Mouse (Mus musculus) thymus, adult 2 months (tissue): ENCODE measurements at regions not wholly inside any gene's neighbourhood (a gene's known extent, or its start where the extent isn't known, plus 50 kb on each side); places are given as distances from the start of the nearest gene placed in this dataset.

ENCODE experiments used
- DNase-seq: peaks from one replicate; pipeline ENCODE4 v3.0.0; 2021
- H3K27ac ChIP-seq: fragments of 200-500 bp; 2 replicates; pipeline ENCODE4 v1.5.1; 2012; ENCODE audit warnings: low read length, control low read depth; ENCODE audit not compliant: control insufficient read depth, insufficient read depth
- H3K27me3 ChIP-seq: fragments of 200-500 bp; 2 replicates; pipeline ENCODE4 v1.6.1; 2012; ENCODE audit warnings: mild to moderate bottlenecking, low read length, moderate library complexity, mixed read lengths; ENCODE audit not compliant: control insufficient read depth, insufficient read depth
- H3K36me3 ChIP-seq: fragments of 200-500 bp; 2 replicates; pipeline ENCODE4 v1.6.1; 2012; ENCODE audit warnings: mild to moderate bottlenecking, low read length, moderate library complexity; ENCODE audit not compliant: control insufficient read depth, insufficient read depth
- H3K4me1 ChIP-seq: fragments of 200-500 bp; replicated peaks from 2 replicates; pipeline ENCODE4 v1.6.1; 2012; ENCODE audit warnings: low read length; ENCODE audit not compliant: control insufficient read depth, insufficient read depth
- H3K4me3 ChIP-seq: fragments of 200-500 bp; 2 replicates; pipeline ENCODE4 v1.5.1; 2012; ENCODE audit warnings: mild to moderate bottlenecking, low read length, control low read depth, moderate library complexity; ENCODE audit not compliant: control insufficient read depth, insufficient read depth
- CTCF ChIP-seq: fragments of 200-500 bp; IDR thresholded peaks from 2 replicates; pipeline ENCODE4 v1.5.1; 2012; ENCODE audit warnings: mild to moderate bottlenecking, control low read depth, low read length, moderate library complexity, borderline replicate concordance; ENCODE audit not compliant: control insufficient read depth, poor library complexity, insufficient read depth; ENCODE audit errors: extremely low read depth
- POLR2A ChIP-seq: fragments of 200-500 bp; IDR thresholded peaks from 2 replicates; pipeline ENCODE4 v1.6.1; 2012; ENCODE audit warnings: mild to moderate bottlenecking, low read length, control low read depth, moderate library complexity; ENCODE audit not compliant: control insufficient read depth, poor library complexity, insufficient read depth; ENCODE audit errors: extremely low read depth
- WGBS: fragments of 180-500 bp; shearing (Covaris S2); methylation state at CpG from one replicate; pipeline ENCODE4 v1.1.7; 2018; 5-methylcytosine and 5-hydroxymethylcytosine counted together

DNA sequence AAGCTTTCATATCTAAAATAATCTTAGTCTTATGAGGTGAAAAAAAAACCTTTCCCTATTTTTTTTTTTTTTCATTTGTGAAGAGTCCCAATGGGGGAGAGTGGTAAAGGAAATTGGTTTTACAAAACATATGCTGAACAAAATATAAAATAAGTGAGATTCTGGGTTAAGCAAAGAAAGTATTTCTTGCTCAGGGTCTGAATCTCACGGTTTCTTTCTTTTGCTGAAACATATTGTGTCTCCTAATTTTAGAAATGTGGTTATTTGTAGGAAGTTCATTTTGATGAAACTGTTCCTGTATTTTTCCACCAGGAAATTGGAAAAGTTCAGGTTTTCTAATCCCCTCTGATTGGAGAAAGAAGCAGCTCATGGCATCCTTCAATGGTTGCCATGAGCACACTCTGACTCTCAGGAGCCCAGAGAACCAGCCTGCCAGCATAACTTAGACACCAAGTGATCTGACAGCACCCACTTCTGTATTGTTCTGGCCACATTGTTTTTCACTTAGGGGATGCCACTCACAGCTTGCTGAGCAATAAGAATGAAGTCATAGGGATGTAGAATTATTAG, 365.9 kb upstream of the Camk1g start:
- no peak overlapping the region for H3K4me3 ChIP-seq
- no peaks in the 10 kb centered on the region for H3K27me3 ChIP-seq
- no peaks in the 10 kb centered on the region for H3K4me1 ChIP-seq
- DNase-seq = no peak
- TF ChIP-seq CTCF (no peak), POLR2A (no peak)
- 64% methylated on average over 1 of the region's 1 CpGs for WGBS
- no peak overlapping the region for H3K27ac ChIP-seq
- no peaks in the 10 kb centered on the region for H3K36me3 ChIP-seq

GRCm38 (mm10) chr1:193734014-193734763, 364.1 kb upstream of the Camk1g start:
- DNase-seq = no peak
- no peaks in the 10 kb centered on the region for H3K36me3 ChIP-seq
- no peak for TF ChIP-seq CTCF
- no peak for TF ChIP-seq POLR2A
- no peaks in the 10 kb centered on the region for H3K4me1 ChIP-seq
- H3K4me3 ChIP-seq = no peak overlapping the region
- H3K27ac ChIP-seq = no peak overlapping the region
- no peaks in the 10 kb centered on the region for H3K27me3 ChIP-seq
- 69% methylated on average over 4 of the region's 4 CpGs for WGBS

- DNase-seq = no peak
- H3K4me3 ChIP-seq = no peak overlapping the region
- no peak for TF ChIP-seq CTCF
- TF ChIP-seq POLR2A = no peak
- no peak overlapping the region for H3K27ac ChIP-seq
- no peaks in the 10 kb centered on the region for H3K4me1 ChIP-seq
- H3K36me3 ChIP-seq = no peaks in the 10 kb centered on the region
- H3K27me3 ChIP-seq = no peaks in the 10 kb centered on the region
- 32% methylated on average over 5 of the region's 5 CpGs for WGBS
These were observed 363.3 kb upstream of the Camk1g start for GRCm38 (mm10) chr1:193733402-193733801.

DNA sequence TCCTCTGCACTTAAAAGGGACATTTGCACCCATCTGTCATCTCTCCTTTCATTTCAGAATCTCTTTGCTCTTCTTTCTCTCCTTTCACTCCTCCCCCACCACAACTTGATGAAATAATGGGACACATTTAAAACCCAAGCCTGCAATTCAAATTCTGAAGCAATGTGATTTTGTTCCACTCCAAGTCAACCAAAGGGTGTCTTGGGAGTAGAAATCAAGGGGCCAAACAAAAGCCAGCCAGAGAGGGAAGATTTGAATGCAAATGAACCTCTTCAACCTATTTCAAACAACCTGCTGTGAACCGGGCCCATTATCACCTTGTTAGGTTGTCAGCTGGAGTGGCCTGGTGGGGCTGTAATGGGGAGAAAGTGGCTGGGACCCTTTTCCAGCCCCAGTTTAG, 362.0 kb upstream of the Camk1g start:
- no peaks in the 10 kb centered on the region for H3K36me3 ChIP-seq
- no peaks in the 10 kb centered on the region for H3K4me1 ChIP-seq
- H3K4me3 ChIP-seq = no peak overlapping the region
- no peak for DNase-seq
- H3K27ac ChIP-seq = no peak overlapping the region
- TF ChIP-seq POLR2A (no peak), CTCF (no peak)
- WGBS = 38% methylated on average over 1 of the region's 1 CpGs
- H3K27me3 ChIP-seq = no peaks in the 10 kb centered on the region

DNA sequence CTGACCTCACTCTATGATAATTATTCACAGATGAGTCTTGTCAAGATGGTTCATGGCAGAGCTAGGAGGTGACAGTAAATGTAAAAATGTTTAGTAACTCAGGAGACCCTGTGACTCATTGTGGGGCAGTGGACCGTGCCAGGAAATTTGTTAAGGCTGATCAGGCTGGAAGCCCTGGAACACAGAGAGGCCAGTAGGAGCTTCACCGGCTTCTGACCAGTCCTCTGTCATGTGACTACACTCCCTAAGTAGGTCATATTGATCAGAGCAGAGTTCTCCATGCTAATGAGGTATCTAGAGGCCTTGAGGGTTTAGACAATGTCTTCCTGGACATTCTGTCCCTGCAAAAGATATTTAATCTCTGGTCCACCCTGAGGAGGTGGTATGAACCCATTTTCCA, 351.8 kb upstream of the Camk1g start:
- 90% methylated on average over 2 of the region's 2 CpGs for WGBS
- H3K36me3 ChIP-seq = no peaks in the 10 kb centered on the region

GRCm38 (mm10) chr1:193720420-193720851, 350.3 kb upstream of the Camk1g start:
- Histone ChIP-seq H3K36me3 (no peaks in the 10 kb centered on the region), H3K4me3 (no peak overlapping the region), H3K27me3 (no peaks in the 10 kb centered on the region), H3K27ac (no peak overlapping the region), H3K4me1 (no peaks in the 10 kb centered on the region)
- DNase-seq = no peak
- WGBS = 82% methylated on average over 8 of the region's 8 CpGs
- TF ChIP-seq CTCF = no peak
- TF ChIP-seq POLR2A = no peak

More for the DNA sequence above, 351.8 kb upstream of the Camk1g start:
- TF ChIP-seq CTCF (no peak), POLR2A (no peak)
- no peak for DNase-seq
- Histone ChIP-seq H3K27ac (no peak overlapping the region), H3K4me1 (no peaks in the 10 kb centered on the region), H3K4me3 (no peak overlapping the region), H3K27me3 (no peaks in the 10 kb centered on the region)
